Mouse (Mus musculus) small intestine, adult 2 months (tissue): ENCODE measurements around the gene Stk35.

Experiments used
- CTCF ChIP-seq: fragments of 200-500 bp; IDR thresholded peaks from 2 replicates; pipeline ENCODE4 v1.5.1; 2012; ENCODE audit warnings: low read depth, mild to moderate bottlenecking, control low read depth, inconsistent platforms, low read length, moderate library complexity, mixed read lengths; ENCODE audit not compliant: insufficient replicate concordance, insufficient read length; ENCODE audit errors: extremely low read depth
- POLR2A ChIP-seq: fragments of 200-500 bp; IDR thresholded peaks from 2 replicates; pipeline ENCODE4 v1.6.1; 2012; ENCODE audit warnings: low read depth, mild to moderate bottlenecking, control low read depth, inconsistent platforms, low read length, moderate library complexity

DNA sequence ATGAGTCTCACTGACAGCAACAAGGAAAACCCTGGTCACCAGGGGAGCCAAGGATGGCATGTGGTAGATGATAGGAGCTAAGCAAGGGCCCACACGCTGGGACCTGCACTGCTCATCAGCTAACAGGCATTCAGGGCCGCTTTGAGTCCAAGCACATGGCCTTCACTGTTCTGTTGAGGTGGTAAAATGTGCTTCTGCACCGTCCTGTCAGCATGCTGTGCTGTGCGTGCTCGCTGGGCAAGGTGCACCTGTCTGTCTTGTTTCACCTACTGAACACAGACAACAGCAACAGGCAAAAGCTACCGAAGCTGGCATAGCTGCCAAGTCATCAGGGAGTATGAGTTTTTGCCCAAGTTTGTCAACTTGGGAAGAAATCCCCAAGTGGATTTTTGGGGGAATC, 23.9 kb downstream of the Stk35 start:
- TF ChIP-seq CTCF (no peak), POLR2A (no peak)
